Mouse (Mus musculus) testis, postnatal 14 days (tissue): ENCODE results near the gene Dnm3.

Source experiments
- DNase-seq: peaks from one replicate; pipeline ENCODE4 v3.0.0; 2021; ENCODE audit warnings: low spot score

Dnm3 gene

GRCm38 (mm10) chr1:162020766-162021165 lies 457.1 kb downstream of the Dnm3 start:
- no peak for DNase-seq

- no peak for DNase-seq
These were observed 457.5 kb downstream of the Dnm3 start for GRCm38 (mm10) chr1:162020303-162020731.

DNA sequence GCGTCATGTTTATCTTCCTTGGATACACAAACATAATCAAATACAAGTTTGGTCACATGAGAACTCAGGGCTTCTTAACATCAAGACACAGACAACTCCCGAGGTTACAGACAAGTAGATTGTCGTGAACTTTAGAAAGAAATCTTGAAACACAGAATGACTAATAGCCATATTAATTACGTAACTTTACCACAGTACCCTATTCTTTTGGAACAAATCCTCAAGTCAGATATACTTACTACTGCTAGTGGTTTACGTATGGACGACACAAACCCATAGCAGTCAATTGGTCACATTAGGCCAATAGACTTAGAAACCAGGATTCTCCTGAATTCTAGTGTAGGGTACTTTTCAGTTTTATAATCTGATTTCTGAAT lies 459.2 kb downstream of the Dnm3 start:
- DNase-seq, result no peak

GRCm38 (mm10) chr1:162017975-162018600 lies 459.7 kb downstream of the Dnm3 start:
- DNase-seq, result no peak

GRCm38 (mm10) chr1:162016982-162017381 lies 460.9 kb downstream of the Dnm3 start:
- DNase-seq, result no peak

DNA sequence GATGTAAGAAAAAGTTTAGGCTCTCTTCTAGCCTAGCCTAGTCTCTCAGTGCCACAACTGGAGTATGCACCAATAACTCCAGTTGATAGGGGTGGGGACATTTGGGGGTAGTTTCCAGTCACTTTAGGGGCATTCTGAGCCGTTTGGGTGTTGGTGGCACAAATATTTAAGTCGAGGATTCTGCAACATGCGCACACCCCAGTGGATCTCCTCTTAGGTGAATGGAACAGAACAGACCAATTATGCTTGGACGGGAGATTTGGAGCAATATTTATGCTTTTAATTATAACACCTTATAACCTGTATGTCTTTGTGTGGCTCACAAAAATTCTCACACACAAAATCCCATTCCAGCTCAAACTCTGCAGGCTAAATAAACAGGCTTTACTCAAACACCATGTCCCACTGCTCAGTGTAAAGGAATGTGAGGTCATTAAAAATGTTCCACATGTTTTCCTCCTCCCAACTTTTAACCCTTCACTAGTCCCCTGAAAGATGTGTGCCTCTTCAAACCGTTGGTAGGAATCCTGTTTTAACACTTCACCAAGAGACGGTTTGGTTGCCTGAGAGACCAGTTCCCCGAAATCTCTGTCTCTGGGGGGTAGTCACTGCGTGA lies 462.5 kb downstream of the Dnm3 start:
- DNase-seq, result no peak

GRCm38 (mm10) chr1:162013561-162013960 lies 464.3 kb downstream of the Dnm3 start:
- no peak for DNase-seq

DNA sequence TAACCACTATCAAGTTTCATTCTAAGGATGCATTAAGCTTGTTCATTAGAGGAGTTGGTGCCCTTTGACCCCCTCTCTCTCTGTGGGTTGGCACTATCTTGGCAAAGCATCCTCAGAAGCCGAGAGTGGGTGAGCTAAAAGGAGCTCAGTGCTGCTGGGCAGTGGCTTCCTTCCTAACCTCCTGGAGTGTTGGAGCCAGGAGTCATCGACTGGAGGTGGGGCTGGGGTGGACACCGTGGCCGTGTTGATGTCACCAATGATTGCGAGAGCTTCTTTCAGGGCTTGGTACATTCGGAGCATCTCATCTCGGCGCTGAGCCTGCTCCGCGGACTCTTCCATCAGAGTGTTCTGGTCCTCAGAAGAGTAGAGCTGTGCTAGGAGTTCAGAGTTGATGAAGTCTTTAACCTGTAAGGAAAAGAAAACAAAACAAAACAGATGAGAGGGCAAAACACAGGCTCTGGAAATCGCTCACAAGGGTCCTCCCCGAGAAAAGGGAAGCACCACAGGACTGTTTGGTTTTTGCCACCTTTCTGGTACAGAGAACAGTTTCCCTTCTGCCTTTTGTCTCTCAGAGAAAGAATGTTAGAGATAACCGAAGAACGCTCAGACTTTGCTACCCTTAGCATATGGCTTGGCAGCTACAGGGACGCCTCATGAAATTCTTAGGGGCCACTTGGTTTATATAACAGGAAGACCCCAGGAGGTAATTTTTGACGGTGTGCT lies 466.1 kb downstream of the Dnm3 start:
- no peak for DNase-seq

- DNase-seq, result no peak
These were observed 468.7 kb downstream of the Dnm3 start for GRCm38 (mm10) chr1:162009086-162009485.

DNA sequence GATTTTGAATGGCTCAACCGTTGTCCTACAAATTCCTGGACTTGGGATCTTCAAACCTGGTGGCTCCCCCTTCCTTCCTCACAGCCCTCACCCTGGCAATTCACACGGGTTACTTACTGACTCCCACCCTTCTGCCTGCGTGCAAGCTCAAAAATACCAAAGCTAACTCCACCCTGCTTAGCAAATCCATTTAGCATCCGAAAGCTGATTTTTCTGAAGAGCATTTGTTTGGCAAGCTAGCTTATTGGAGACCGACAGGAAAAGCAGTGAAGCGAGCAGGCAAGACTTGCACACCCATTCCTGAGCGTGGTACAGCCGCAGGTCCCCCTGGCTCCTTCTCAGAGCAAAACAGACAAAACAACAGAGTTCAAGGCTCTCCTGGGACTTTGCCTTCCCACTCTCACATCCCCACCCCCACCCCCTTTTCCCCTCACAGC lies 469.2 kb downstream of the Dnm3 start:
- DNase-seq, result no peak

- no peak for DNase-seq
These were observed 469.6 kb downstream of the Dnm3 start for GRCm38 (mm10) chr1:162008208-162008607.

- no peak for DNase-seq
These were observed 471.7 kb downstream of the Dnm3 start for GRCm38 (mm10) chr1:162006109-162006508.

DNA sequence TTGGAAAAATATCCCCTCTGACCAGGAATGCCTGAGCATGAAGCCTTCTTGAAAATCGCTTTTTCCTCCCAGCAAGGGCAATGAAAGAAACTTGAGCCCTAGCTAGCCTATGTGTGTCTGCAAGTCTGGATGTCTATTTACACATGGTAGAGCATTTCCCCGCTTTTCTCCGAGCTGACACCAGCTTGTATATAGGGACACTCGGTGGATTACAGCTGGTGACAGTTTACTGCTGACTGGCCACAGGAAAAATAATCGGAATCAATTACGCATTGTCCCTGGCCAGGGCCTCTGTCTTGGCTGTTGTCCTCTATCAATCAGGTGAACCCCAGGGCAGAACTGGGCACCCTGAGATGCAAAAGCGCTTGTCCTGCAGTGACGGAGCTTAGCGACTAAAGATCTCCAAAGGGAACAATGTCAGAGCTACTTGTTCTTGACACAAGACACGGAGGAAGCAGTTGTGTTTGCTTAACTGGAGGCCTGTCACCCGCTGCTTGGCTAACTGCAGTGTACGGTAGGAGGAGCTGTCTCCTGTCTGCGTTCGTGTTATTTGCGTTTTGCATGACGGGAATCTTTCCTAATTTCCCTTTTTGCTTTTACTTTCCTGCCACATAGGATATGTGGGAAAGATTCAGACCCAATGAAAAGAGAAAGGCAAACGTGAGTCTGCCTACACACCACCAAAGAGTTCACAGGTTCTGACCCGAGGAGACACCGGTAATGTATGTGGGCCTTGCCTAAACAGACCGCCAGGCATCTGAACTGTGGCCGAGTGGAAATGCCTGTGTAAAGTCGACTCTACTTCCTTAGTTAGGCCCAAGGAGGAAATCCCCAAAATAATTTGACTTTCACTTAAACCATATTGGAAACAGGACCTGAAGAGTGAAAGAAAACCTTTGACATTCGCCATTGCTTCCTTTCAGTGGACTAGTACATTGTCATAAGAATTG lies 472.7 kb downstream of the Dnm3 start:
- DNase-seq, result peak; percentile 24

DNA sequence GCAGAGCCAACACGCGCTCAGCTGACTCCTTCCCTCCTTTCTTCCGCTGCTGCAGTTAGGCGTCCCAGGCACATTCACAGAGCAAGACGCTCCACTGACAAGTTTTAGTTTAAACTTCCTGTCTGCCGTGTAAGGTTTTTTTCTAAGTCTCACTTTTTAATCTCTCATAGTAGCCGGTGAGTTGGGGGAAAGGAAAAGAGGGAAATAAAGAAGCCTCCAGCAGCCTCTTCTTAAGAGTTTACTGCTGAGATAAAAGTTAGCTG lies 473.4 kb downstream of the Dnm3 start:
- no peak for DNase-seq

- DNase-seq, result no peak
These were observed 473.9 kb downstream of the Dnm3 start for GRCm38 (mm10) chr1:162003729-162004517.

- no peak for DNase-seq
These were observed 476.5 kb downstream of the Dnm3 start for GRCm38 (mm10) chr1:162001328-162001727.

GRCm38 (mm10) chr1:161999882-162000371 lies 477.9 kb downstream of the Dnm3 start:
- DNase-seq, result peak; percentile 39

DNA sequence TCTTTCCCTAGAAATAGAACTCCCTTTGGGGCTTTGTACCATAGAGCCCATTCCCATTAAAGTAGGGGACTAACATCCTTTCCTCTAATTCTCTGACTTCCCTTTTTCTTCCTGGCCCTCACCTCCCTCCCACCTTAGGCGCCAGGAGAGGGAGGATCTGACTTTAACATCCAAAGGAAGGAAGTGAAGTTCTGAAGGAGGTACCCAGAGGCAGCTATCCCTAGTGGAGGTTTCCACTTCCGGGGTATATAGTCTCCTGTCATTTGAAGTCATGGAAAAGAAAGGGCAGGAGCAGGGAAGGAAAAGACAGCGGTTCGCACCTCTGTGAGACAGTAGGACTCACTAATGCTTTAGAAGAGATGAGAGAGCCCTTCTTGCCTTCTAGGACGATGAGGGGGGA lies 478.5 kb downstream of the Dnm3 start:
- no peak for DNase-seq

- DNase-seq, result no peak
These were observed 479.1 kb downstream of the Dnm3 start for GRCm38 (mm10) chr1:161998781-161999180.

GRCm38 (mm10) chr1:161992389-161992788 lies 485.4 kb downstream of the Dnm3 start:
- no peak for DNase-seq

DNA sequence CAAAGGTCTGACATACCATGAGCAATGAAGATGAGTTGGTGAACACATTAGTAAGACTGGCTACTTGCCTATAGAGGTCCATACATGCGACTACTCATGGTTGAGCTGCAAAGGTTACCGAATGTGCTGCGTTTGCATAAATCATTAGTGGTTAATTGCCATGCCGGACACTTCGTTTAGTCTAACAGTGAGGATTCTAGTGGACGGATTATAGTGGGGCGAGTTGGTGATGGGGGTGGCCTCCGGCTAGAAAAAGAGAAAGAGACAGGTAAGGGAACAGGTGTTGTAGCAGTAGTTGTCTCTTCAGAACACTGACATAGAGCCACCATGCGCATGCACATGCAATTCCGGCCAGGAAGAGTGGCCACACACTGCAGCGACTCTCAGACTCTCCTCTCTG lies 486.0 kb downstream of the Dnm3 start:
- DNase-seq, result no peak
